Mouse (Mus musculus) midbrain, embryonic 15.5 days (tissue): Measurements from ENCODE around the gene Adsl. TPM values are rescaled to one million over a fixed set of nuclear protein-coding genes. Genes with fewer than 3 reads are reported as not detected.
"Not testable (repeated sequence)": the region's sequence is repeated elsewhere in the genome, so short reads cannot be mapped to it uniquely, and the experiment has no call there.

ENCODE experiments used
- ATAC-seq: fragments of 200-750 bp; cut with Nextera tagmentation; replicated peaks from 2 replicates; pipeline ENCODE4 v1.8.0; 2017; ENCODE audit warnings: moderate TSS enrichment
- H3K27ac ChIP-seq: fragments of 300-500 bp; sonication (generic); 2 replicates; pipeline ENCODE4 v1.5.1; 2015; ENCODE audit warnings: mild to moderate bottlenecking, inconsistent platforms
- H3K27me3 ChIP-seq: fragments of 300-500 bp; sonication (generic); replicated peaks from 2 replicates; pipeline ENCODE4 v1.6.1; 2015; ENCODE audit warnings: inconsistent platforms
- H3K36me3 ChIP-seq: fragments of 300-500 bp; sonication (generic); replicated peaks from 2 replicates; pipeline ENCODE4 v1.6.1; 2015; ENCODE audit warnings: inconsistent platforms
- H3K4me1 ChIP-seq: fragments of 300-500 bp; sonication (generic); 2 replicates; pipeline ENCODE4 v1.6.1; 2015; ENCODE audit warnings: inconsistent platforms
- H3K4me2 ChIP-seq: fragments of 300-500 bp; sonication (generic); 2 replicates; pipeline ENCODE4 v1.6.1; 2015; ENCODE audit warnings: inconsistent platforms, mild to moderate bottlenecking, moderate library complexity
- H3K4me3 ChIP-seq: fragments of 300-500 bp; sonication (generic); 2 replicates; pipeline ENCODE4 v1.5.1; 2015; ENCODE audit warnings: mild to moderate bottlenecking, inconsistent platforms
- H3K9ac ChIP-seq: fragments of 300-500 bp; sonication (generic); 2 replicates; pipeline ENCODE4 v1.6.1; 2015; ENCODE audit warnings: mild to moderate bottlenecking, inconsistent platforms
- H3K9me3 ChIP-seq: fragments of 300-500 bp; sonication (generic); 2 replicates; pipeline ENCODE4 v1.6.1; 2016; ENCODE audit warnings: inconsistent platforms
- WGBS: fragments of 180-500 bp; shearing (Covaris S2); methylation state at CpG from one replicate; pipeline ENCODE4 v1.1.7; 2015; ENCODE audit warnings: mixed read lengths; 5-methylcytosine and 5-hydroxymethylcytosine counted together
- polyA plus RNA-seq: library from polyadenylated mRNA; unstranded; fragments of >200 nt; fragmentation: Nextera tagmentation; extraction: Ambion mirVana; gene quantifications from 2 replicates; pipeline ENCODE4 v1.2.1, GENCODE M21; 2015

The Adsl gene
- 98.7 and 104 TPM in 2 replicates for polyA plus RNA-seq

GRCm38 (mm10) chr15:80948145-80949135 lies at the start of gene Adsl:
Adsl (plus strand) TSS chr15:80948490.
- H3K4me1 ChIP-seq = peaks cover 14% of the 10 kb centered on the region
- peak; percentile 97 for ATAC-seq
- H3K9me3 ChIP-seq = no peaks in the 10 kb centered on the region
- under 1% methylated on average over 63 of the region's 63 CpGs for WGBS
- H3K4me2 ChIP-seq = peak within 1 kb of the TSS; percentile 69
- H3K27ac ChIP-seq = peak within 1 kb of the TSS; percentile 85
- peak within 1 kb of the TSS; percentile 81 for H3K4me3 ChIP-seq
- peak within 1 kb of the TSS; percentile 65 for H3K9ac ChIP-seq
- peaks cover 10% of the 10 kb centered on the region for H3K36me3 ChIP-seq
- H3K27me3 ChIP-seq = no peaks in the 10 kb centered on the region

DNA sequence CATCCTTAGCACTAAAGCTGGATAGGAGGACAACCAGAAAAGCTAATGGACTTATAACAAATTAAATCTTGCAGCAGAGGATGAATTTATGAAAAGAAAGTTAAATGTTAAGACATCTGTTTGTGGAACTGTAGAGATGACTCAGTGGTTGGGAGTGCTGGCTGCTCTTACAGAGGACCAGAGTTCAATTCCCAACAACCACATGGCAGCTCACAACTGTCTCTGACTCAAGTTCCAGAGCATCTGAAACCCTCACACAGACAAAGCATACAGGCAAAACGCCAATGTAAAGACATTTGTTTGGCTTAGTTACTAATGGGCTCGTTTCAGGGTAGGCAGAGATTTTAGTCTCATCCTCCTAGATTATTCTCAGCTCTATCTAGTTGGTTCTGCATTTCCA lies 48.5 kb upstream of the Adsl start:
- Histone ChIP-seq H3K27me3 (no peaks in the 10 kb centered on the region), H3K4me3 (no peak overlapping the region), H3K9me3 (no peaks in the 10 kb centered on the region), H3K27ac (no peak overlapping the region), H3K4me1 (no peaks in the 10 kb centered on the region), H3K9ac (no peak overlapping the region), H3K36me3 (peaks cover 62% of the 10 kb centered on the region), H3K4me2 (no peak overlapping the region)
- WGBS = 80% methylated on average over 2 of the region's 2 CpGs
- ATAC-seq = no peak

DNA sequence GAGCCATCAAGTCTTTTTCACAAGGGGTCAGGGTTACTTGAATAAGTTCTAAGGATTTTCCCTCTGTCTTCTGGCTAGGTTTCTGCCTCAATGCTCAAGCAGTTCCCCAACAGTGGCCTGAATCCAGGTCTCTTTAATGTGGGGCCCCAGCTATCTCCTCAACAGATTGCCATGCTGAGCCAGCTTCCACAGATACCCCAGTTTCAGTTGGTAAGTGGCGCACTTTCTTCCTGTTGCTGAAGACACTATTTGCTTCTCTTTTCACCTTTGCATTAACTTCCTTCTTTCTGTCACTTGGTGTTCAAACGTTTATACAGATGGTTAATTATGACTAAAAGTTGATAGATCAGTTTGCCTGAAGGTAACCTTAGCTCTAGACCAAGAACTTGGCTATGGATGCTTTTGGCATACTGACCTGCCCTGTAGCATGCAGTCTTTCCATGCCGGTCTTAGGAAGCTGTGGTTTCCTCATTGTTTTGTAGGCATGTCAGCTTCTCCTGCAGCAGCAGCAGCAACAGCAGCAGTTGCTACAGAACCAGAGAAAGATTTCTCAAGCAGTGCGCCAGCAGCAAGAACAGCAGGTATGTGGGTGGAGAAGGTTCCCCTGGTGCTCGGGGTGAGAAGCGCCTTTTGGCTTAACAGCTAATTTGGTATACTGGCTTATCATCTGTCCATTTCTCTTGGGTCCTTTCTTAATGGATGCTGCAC lies 46.3 kb upstream of the Adsl start:
- Histone ChIP-seq H3K27me3 (no peaks in the 10 kb centered on the region), H3K4me2 (no peak overlapping the region), H3K27ac (no peak overlapping the region), H3K4me3 (no peak overlapping the region), H3K9ac (no peak overlapping the region), H3K9me3 (no peaks in the 10 kb centered on the region), H3K36me3 (peaks cover 58% of the 10 kb centered on the region), H3K4me1 (no peaks in the 10 kb centered on the region)
- no peak for ATAC-seq
- WGBS = 90% methylated on average over 6 of the region's 6 CpGs

- not testable (repeated sequence) for H3K9me3 ChIP-seq, ATAC-seq, H3K4me2 ChIP-seq, H3K4me3 ChIP-seq, H3K27ac ChIP-seq, H3K9ac ChIP-seq, H3K27me3 ChIP-seq, H3K4me1 ChIP-seq
- H3K36me3 ChIP-seq = peaks cover 48% of the 10 kb centered on the region
- 95% methylated on average over 6 of the region's 6 CpGs for WGBS
Observed at GRCm38 (mm10) chr15:80904776-80905175, 43.5 kb upstream of the Adsl start.

DNA sequence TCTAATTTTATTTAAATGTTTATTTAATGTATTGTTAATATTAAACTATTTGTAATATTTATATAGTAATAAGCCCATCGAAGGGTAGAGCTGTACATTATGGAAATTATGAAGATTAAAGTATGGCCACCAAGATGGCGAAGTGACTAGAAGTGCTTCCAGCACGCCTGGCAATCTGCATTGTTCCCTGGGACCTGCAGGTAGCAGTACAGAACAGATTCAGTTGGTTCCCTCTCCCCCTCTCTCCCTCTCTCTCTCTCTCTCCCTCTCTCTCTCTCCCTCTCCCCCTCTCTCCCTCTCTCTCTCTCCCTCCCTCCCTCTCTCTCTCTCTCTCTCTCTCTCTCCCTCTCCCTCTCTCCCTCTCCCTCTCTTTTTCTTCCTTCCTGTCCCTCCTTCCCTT lies 38.1 kb upstream of the Adsl start:
- Histone ChIP-seq H3K4me2 (no peak overlapping the region), H3K4me1 (no peaks in the 10 kb centered on the region), H3K9ac (no peak overlapping the region), H3K27ac (no peak overlapping the region), H3K27me3 (no peaks in the 10 kb centered on the region), H3K9me3 (no peaks in the 10 kb centered on the region), H3K36me3 (peaks cover 46% of the 10 kb centered on the region), H3K4me3 (no peak overlapping the region)
- WGBS = 91% methylated on average over 3 of the region's 3 CpGs
- ATAC-seq = no peak

- WGBS = 93% methylated on average over 4 of the region's 4 CpGs
- Histone ChIP-seq H3K4me3 (no peak overlapping the region), H3K4me1 (no peaks in the 10 kb centered on the region), H3K9me3 (no peaks in the 10 kb centered on the region), H3K36me3 (peaks cover 44% of the 10 kb centered on the region), H3K9ac (no peak overlapping the region), H3K4me2 (no peak overlapping the region), H3K27ac (no peak overlapping the region), H3K27me3 (no peaks in the 10 kb centered on the region)
- no peak for ATAC-seq
Observed at GRCm38 (mm10) chr15:80910790-80911531, 37.3 kb upstream of the Adsl start.

GRCm38 (mm10) chr15:80912175-80912574 lies 36.1 kb upstream of the Adsl start:
- Histone ChIP-seq H3K9ac (no peak overlapping the region), H3K9me3 (no peaks in the 10 kb centered on the region), H3K4me1 (no peaks in the 10 kb centered on the region), H3K27me3 (no peaks in the 10 kb centered on the region), H3K4me2 (no peak overlapping the region), H3K4me3 (no peak overlapping the region), H3K36me3 (peaks cover 40% of the 10 kb centered on the region), H3K27ac (no peak overlapping the region)
- WGBS = 87% methylated on average over 3 of the region's 3 CpGs
- ATAC-seq = no peak

DNA sequence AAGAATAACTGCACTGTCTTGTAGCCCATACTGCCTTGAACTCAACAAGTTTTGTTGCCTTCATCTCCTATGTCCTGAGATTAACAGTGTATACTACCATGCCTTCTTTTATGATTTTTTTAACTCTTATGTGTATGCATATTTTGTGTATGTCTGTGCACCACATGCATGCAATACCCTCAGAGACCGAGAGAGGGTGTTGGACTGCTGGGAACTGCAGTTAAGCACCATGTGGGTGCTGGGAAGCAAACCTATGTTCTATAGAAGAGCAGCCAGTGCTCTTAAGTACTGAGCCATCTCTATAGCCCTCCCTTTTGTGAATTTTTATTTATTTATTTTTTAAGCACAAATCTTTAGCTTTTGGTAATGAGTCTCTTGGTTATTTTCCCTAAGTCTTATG lies 34.5 kb upstream of the Adsl start:
- WGBS = 92% methylated on average over 1 of the region's 1 CpGs
- ATAC-seq = no peak
- Histone ChIP-seq H3K4me3 (no peak overlapping the region), H3K9ac (no peak overlapping the region), H3K27ac (no peak overlapping the region), H3K4me2 (no peak overlapping the region), H3K27me3 (no peaks in the 10 kb centered on the region), H3K4me1 (no peaks in the 10 kb centered on the region), H3K9me3 (no peaks in the 10 kb centered on the region), H3K36me3 (peaks cover 49% of the 10 kb centered on the region)

DNA sequence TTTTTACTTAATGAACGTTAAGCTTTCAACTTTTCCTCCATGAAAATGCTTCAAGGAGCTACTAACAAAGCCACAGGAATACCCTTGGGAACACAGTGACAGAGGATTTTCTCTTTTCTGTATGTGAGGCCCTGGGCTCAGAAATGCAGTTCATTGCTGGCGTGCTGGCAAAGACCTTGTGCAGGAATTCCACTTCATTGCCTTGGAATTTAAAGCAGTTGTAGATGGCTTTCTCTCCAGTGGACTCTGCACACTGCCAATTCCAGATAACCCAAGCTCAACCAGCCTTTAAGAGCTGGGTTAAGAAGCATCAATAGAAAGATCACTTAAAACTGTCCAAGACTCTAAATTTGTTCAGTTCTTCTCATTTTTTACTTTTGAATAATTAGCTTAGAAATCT lies 32.4 kb upstream of the Adsl start:
- Histone ChIP-seq H3K4me3 (no peak overlapping the region), H3K9ac (no peak overlapping the region), H3K27ac (no peak overlapping the region), H3K4me2 (no peak overlapping the region), H3K27me3 (no peaks in the 10 kb centered on the region), H3K9me3 (no peaks in the 10 kb centered on the region), H3K36me3 (peaks cover 64% of the 10 kb centered on the region), H3K4me1 (no peaks in the 10 kb centered on the region)
- 64% methylated on average over 2 of the region's 2 CpGs for WGBS
- no peak for ATAC-seq

- no peak overlapping the region for H3K9ac ChIP-seq
- H3K4me3 ChIP-seq = no peak overlapping the region
- WGBS = 92% methylated on average over 7 of the region's 7 CpGs
- no peak for ATAC-seq
- peaks cover 63% of the 10 kb centered on the region for H3K36me3 ChIP-seq
- H3K27me3 ChIP-seq = no peaks in the 10 kb centered on the region
- H3K4me2 ChIP-seq = no peak overlapping the region
- H3K27ac ChIP-seq = no peak overlapping the region
- no peaks in the 10 kb centered on the region for H3K9me3 ChIP-seq
- H3K4me1 ChIP-seq = no peaks in the 10 kb centered on the region
Observed at GRCm38 (mm10) chr15:80916621-80917020, 31.7 kb upstream of the Adsl start.

GRCm38 (mm10) chr15:80920346-80920745 lies 27.9 kb upstream of the Adsl start:
- Histone ChIP-seq H3K27ac (no peak overlapping the region), H3K27me3 (no peaks in the 10 kb centered on the region), H3K4me2 (no peak overlapping the region), H3K9me3 (no peaks in the 10 kb centered on the region), H3K9ac (no peak overlapping the region), H3K4me1 (no peaks in the 10 kb centered on the region), H3K4me3 (no peak overlapping the region), H3K36me3 (peaks cover 51% of the 10 kb centered on the region)
- ATAC-seq = no peak
- 96% methylated on average over 3 of the region's 3 CpGs for WGBS

GRCm38 (mm10) chr15:80921781-80922180 lies 26.5 kb upstream of the Adsl start:
- H3K27ac ChIP-seq = no peak overlapping the region
- no peaks in the 10 kb centered on the region for H3K9me3 ChIP-seq
- H3K4me2 ChIP-seq = no peak overlapping the region
- H3K27me3 ChIP-seq = no peaks in the 10 kb centered on the region
- ATAC-seq = no peak
- no peak overlapping the region for H3K4me3 ChIP-seq
- H3K4me1 ChIP-seq = no peaks in the 10 kb centered on the region
- H3K36me3 ChIP-seq = peaks cover 57% of the 10 kb centered on the region
- 78% methylated on average over 4 of the region's 4 CpGs for WGBS
- H3K9ac ChIP-seq = no peak overlapping the region
